Mouse (Mus musculus): Measurements from ENCODE around the gene Akr1c13. TPM values are rescaled to one million over a fixed set of nuclear protein-coding genes. Genes with fewer than 3 reads are reported as not detected.
"Not testable (repeated sequence)": the region's sequence is repeated elsewhere in the genome, so short reads cannot be mapped to it uniquely, and the experiment has no call there.

Gene Akr1c13
- polyA plus RNA-seq, 1 experiment from 2014 or later, result 1.0 TPM

DNA sequence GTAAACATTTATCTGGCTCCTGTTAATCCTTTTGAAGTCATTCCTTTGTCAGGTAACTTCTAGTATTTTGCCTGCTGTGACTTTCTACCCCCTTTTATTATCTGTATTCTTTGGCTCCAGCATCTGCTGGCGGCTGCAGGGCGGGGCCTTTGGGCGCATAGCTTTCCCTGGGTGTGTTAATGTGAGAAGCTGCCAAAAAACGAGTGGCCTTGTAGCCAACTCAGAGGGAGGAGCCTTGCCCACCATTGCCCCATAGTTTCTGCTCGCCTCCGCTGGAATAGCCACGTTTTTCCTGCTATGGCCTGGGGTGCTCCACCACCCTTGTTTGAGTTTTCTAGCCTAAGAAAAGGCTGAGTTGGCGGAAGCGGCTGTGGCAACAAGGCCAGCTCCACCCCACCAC, 7.8 kb upstream of the Akr1c13 start:
- Histone ChIP-seq H3K4me3 (ENCODE audit: low read depth, low read length) (no peak overlapping the region), H3K4me1 (replicated peaks; ENCODE audit: control insufficient read depth, insufficient read depth, low read length) (no peaks in the 10 kb centered on the region), H3K9me3 (ENCODE audit: control insufficient read depth, low read length) (no peaks in the 10 kb centered on the region), H3K4me2 (replicated peaks; ENCODE audit: low read depth, low read length) (no peak overlapping the region), H3K27ac (ENCODE audit: low read depth, low read length) (no peak overlapping the region), H3K9ac (ENCODE audit: low read depth, low read length) (no peak overlapping the region), H3K27me3 (ENCODE audit: control insufficient read depth, insufficient read depth, low read length) (no peaks in the 10 kb centered on the region), H3K36me3 (ENCODE audit: control insufficient read depth, insufficient read depth, low read length) (no peaks in the 10 kb centered on the region)
- 58% methylated on average over 9 of the region's 9 CpGs for WGBS
- DNase-seq (ENCODE audit: low spot score) (no peak), ATAC-seq (ENCODE audit: low FRiP score) (no peak)

DNA sequence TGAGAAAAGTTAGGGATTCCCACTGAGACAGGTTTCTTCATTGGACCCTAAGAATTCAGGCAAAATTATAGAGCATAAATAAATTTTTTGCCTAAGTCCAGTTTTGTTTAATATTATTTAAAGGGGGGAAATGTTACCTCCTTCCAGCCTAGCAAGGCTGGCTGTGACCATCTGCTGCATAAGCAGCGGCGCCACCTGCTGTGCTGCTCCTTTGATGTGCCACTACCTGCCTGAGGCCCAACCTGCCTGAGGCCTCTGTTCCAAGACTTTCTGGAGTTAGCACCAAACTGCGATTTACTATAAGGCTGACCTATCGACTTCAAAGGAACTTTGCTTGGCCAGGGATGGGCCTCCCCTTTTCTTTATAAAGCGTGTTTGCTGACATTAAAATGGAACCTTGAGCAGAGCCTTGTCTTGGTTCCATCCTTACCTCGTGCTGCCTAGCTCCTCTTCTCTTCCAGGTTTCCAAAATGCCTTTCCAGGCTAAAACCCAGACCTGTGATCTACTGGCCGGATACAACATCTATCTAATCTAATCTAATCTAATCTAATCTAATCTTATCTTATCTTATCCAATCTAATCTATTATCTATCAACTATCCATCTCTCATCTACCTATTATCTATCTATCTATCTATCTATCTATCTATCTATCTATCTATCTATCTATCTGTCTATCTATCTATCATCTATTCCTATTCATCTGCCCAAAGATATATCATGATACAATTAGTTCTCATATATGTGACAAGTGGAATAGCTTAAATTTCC, 4.1 kb upstream of the Akr1c13 start:
- DNase-seq (ENCODE audit: low spot score); H3K27me3 ChIP-seq (ENCODE audit: control insufficient read depth, insufficient read depth, low read length); H3K4me3 ChIP-seq (ENCODE audit: low read depth, low read length); H3K4me1 ChIP-seq (replicated peaks; ENCODE audit: control insufficient read depth, insufficient read depth, low read length); H3K4me2 ChIP-seq (replicated peaks; ENCODE audit: low read depth, low read length); H3K9me3 ChIP-seq (ENCODE audit: control insufficient read depth, low read length); H3K9ac ChIP-seq (ENCODE audit: low read depth, low read length); H3K36me3 ChIP-seq (ENCODE audit: control insufficient read depth, insufficient read depth, low read length); ATAC-seq (ENCODE audit: low FRiP score); H3K27ac ChIP-seq (ENCODE audit: low read depth, low read length): not testable (repeated sequence)
- 81% methylated on average over 7 of the region's 7 CpGs for WGBS

DNA sequence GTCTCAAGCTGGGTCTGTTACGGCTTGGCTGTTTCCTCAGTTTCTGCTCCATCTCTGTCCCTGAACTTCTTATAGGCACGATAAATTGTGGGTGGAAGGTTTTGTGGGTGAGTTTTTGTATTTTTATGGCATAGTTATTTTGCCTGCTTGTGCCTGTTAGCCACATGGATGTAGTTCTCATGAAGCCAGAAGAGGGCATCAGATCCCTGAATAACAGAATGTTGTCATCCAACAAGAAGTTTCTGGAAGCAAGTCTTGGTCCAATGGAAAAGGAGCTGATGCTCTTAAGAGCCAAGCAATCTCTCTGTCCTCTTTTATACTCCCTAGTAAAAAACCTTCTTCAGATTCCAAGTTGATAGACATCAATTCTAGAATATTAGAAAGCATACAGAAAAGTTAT, 2.8 kb upstream of the Akr1c13 start:
- H3K4me3 ChIP-seq (ENCODE audit: low read depth, low read length), result no peak overlapping the region

DNA sequence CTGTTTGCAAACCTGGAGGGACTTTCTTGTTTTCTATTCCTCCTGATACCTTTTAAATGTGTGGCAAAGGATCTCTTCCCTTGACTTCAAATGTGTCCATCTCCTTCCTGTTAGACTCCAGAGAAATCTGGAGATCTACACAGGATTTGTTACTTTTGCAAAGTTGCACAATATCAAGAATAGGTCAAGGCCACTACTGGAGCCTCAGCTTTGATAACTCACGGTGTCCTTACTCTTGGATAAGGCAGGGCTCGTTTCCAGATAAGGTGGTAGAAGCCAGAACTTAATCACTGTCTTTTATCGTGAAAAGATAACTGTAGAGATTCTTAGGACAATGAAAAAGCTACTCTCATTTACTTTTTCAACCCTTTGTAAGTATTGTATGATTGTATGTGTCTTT, 1.6 kb downstream of the Akr1c13 start:
- Histone ChIP-seq H3K4me3 (ENCODE audit: low read depth, low read length) (no peak overlapping the region), H3K4me1 (replicated peaks; ENCODE audit: control insufficient read depth, insufficient read depth, low read length) (no peaks in the 10 kb centered on the region)
- 88% methylated on average over 3 of the region's 3 CpGs for WGBS

More for the DNA sequence above, 2.8 kb upstream of the Akr1c13 start:
- Histone ChIP-seq H3K9me3 (ENCODE audit: control insufficient read depth, low read length) (no peaks in the 10 kb centered on the region), H3K27ac (ENCODE audit: low read depth, low read length) (no peak overlapping the region), H3K36me3 (ENCODE audit: control insufficient read depth, insufficient read depth, low read length) (no peaks in the 10 kb centered on the region), H3K4me1 (replicated peaks; ENCODE audit: control insufficient read depth, insufficient read depth, low read length) (no peaks in the 10 kb centered on the region), H3K9ac (ENCODE audit: low read depth, low read length) (no peak overlapping the region), H3K27me3 (ENCODE audit: control insufficient read depth, insufficient read depth, low read length) (no peaks in the 10 kb centered on the region), H3K4me2 (replicated peaks; ENCODE audit: low read depth, low read length) (no peak overlapping the region)
- WGBS, result 93% methylated on average over 2 of the region's 2 CpGs
- ATAC-seq (ENCODE audit: low FRiP score) (no peak), DNase-seq (ENCODE audit: low spot score) (no peak)

DNA sequence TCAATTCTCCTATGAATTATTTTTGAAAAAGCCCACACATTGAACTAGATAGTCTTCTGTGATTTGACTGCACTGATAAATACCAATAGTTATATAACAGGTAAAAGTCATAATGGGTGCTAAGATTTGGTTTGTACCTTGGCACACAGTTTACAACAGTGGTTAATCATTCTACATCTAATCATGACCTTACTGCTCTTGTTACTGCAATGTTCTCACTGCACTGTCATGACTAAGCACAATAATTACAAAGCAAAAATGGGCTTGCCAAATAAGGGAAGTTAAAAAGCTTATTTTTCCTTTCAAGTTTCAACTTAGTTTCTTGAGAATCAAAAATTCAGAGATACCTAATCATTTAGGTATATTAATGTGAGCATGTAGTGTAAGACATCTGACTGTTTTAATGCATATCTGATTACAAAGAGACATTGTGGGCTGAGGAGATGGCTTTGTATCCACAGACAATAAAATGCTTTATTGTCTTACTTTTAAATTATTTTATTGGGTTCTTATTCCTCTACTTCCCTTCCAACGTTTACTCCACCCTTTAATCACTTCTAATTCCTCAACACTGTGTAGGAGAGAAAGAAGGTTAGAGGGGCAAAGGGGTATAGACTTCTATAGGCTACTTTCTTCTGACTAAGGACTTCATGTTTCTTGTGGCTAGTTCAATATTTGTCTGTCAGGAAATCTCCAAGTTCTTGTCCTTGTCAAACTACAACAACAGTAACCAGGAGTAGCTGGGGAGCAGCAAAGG, 15.4 kb downstream of the Akr1c13 start:
- no peaks in the 10 kb centered on the region for H3K36me3 ChIP-seq (ENCODE audit: control insufficient read depth, insufficient read depth, low read length)
- no peak for DNase-seq (ENCODE audit: low spot score)
- 73% methylated on average over 1 of the region's 1 CpGs for WGBS
- H3K9ac ChIP-seq (ENCODE audit: low read depth, low read length), result no peak overlapping the region
- H3K4me3 ChIP-seq (ENCODE audit: low read depth, low read length), result no peak overlapping the region
- no peak for ATAC-seq (ENCODE audit: low FRiP score)
- H3K9me3 ChIP-seq (ENCODE audit: control insufficient read depth, low read length), result no peaks in the 10 kb centered on the region
- H3K4me1 ChIP-seq (replicated peaks; ENCODE audit: control insufficient read depth, insufficient read depth, low read length), result no peaks in the 10 kb centered on the region
- H3K27ac ChIP-seq (ENCODE audit: low read depth, low read length), result no peak overlapping the region
- no peaks in the 10 kb centered on the region for H3K27me3 ChIP-seq (ENCODE audit: control insufficient read depth, insufficient read depth, low read length)
- no peak overlapping the region for H3K4me2 ChIP-seq (replicated peaks; ENCODE audit: low read depth, low read length)

More for the DNA sequence above, 1.6 kb downstream of the Akr1c13 start:
- Histone ChIP-seq H3K36me3 (ENCODE audit: control insufficient read depth, insufficient read depth, low read length) (no peaks in the 10 kb centered on the region), H3K4me2 (replicated peaks; ENCODE audit: low read depth, low read length) (no peak overlapping the region), H3K27me3 (ENCODE audit: control insufficient read depth, insufficient read depth, low read length) (no peaks in the 10 kb centered on the region), H3K9me3 (ENCODE audit: control insufficient read depth, low read length) (no peaks in the 10 kb centered on the region), H3K27ac (ENCODE audit: low read depth, low read length) (no peak overlapping the region), H3K9ac (ENCODE audit: low read depth, low read length) (no peak overlapping the region)
- ATAC-seq (ENCODE audit: low FRiP score), result no peak
- no peak for DNase-seq (ENCODE audit: low spot score)

DNA sequence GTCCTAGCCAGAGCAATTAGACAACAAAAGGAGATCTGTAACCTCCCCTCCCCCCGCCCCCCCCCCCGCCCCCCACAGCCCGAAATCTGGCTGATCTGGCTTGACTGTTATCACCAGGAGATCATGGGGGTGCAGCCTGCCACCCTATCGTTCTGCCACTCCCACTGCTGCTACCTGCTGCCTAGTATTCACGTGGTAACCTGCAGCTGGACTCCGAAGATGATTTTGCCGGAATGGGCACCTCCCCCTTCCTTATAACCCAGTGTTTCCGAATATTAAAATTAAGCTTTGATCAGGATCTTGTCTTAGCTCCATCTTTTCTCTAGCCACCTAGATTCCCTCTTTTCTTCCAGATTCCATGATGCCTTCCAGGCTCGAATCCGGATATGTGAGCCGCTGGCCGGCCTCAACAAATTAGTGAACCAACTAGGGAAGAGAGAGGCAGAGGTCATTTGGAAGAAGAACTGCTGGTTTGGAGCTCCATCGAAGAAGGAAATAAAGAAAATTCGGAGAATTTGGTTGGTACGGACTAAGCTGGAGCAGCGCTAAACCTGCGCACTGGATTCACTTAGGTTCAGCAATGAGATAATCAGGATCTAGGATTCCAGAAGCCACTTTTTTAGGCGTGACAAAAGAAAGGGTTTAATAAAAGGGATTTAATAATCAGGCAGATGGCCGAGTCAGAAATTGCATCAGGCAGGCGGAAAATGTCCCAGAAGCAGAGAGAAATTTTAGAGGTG, 20.8 kb downstream of the Akr1c13 start:
- no peaks in the 10 kb centered on the region for H3K27me3 ChIP-seq (ENCODE audit: control insufficient read depth, insufficient read depth, low read length)
- H3K4me1 ChIP-seq (replicated peaks; ENCODE audit: control insufficient read depth, insufficient read depth, low read length), result no peaks in the 10 kb centered on the region
- no peak overlapping the region for H3K4me2 ChIP-seq (replicated peaks; ENCODE audit: low read depth, low read length)
- ATAC-seq (ENCODE audit: low FRiP score) (no peak), DNase-seq (ENCODE audit: low spot score) (no peak)
- H3K9ac ChIP-seq (ENCODE audit: low read depth, low read length), result no peak overlapping the region
- 78% methylated on average over 16 of the region's 20 CpGs for WGBS
- H3K9me3 ChIP-seq (ENCODE audit: control insufficient read depth, low read length), result no peaks in the 10 kb centered on the region
- no peaks in the 10 kb centered on the region for H3K36me3 ChIP-seq (ENCODE audit: control insufficient read depth, insufficient read depth, low read length)
- H3K27ac ChIP-seq (ENCODE audit: low read depth, low read length), result no peak overlapping the region
- no peak overlapping the region for H3K4me3 ChIP-seq (ENCODE audit: low read depth, low read length)

DNA sequence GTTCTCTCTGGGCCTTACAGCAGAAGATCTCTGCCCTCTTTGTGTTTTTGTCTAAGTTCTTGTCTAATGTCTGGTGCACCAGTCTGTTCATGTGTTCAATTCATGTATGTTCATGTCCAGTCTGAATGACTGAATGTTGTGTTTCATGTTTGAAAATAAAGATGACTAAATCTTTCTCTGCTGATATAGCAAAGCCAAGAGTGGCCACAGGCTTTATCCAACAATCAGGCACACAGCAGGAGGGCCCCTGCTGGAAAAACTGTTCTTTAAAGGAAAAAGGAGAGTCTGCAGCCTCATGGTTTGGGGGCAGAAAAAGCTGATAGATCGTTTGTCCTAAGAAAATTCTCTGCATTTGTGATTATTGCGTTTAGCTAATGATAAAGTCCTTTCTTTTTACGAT, 21.4 kb downstream of the Akr1c13 start:
- no peak overlapping the region for H3K4me2 ChIP-seq (replicated peaks; ENCODE audit: low read depth, low read length)
- H3K9ac ChIP-seq (ENCODE audit: low read depth, low read length), result no peak overlapping the region
- no peaks in the 10 kb centered on the region for H3K4me1 ChIP-seq (replicated peaks; ENCODE audit: control insufficient read depth, insufficient read depth, low read length)
- H3K27ac ChIP-seq (ENCODE audit: low read depth, low read length), result no peak overlapping the region
- DNase-seq (ENCODE audit: low spot score), result no peak
- H3K9me3 ChIP-seq (ENCODE audit: control insufficient read depth, low read length), result no peaks in the 10 kb centered on the region
- no peak overlapping the region for H3K4me3 ChIP-seq (ENCODE audit: low read depth, low read length)
- no peak for ATAC-seq (ENCODE audit: low FRiP score)
- H3K36me3 ChIP-seq (ENCODE audit: control insufficient read depth, insufficient read depth, low read length), result no peaks in the 10 kb centered on the region
- WGBS, result 62% methylated on average over 3 of the region's 3 CpGs
- no peaks in the 10 kb centered on the region for H3K27me3 ChIP-seq (ENCODE audit: control insufficient read depth, insufficient read depth, low read length)

DNA sequence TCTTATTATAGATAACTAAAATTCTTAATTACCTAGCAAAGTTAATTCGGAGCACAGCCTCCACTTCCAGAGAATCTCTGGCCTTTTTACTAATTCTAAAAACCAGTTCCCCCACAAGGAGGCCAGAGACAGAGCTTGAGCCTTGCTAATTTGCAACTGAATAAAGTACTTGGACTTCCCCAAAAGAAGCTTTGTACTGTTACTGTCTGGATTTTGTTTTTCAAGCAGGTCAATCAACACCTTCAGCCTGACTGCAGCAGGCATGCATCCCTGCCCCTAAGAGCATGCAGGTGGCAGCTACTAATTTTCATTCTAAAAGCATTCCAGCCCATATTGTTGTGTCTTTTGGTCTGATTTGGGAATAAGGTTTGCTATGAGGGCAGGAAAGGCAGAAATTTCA, 24.5 kb downstream of the Akr1c13 start:
- not testable (repeated sequence) for H3K9ac ChIP-seq (ENCODE audit: low read depth, low read length); DNase-seq (ENCODE audit: low spot score); H3K9me3 ChIP-seq (ENCODE audit: control insufficient read depth, low read length); H3K36me3 ChIP-seq (ENCODE audit: control insufficient read depth, insufficient read depth, low read length); H3K4me2 ChIP-seq (replicated peaks; ENCODE audit: low read depth, low read length); ATAC-seq (ENCODE audit: low FRiP score); H3K27me3 ChIP-seq (ENCODE audit: control insufficient read depth, insufficient read depth, low read length); H3K4me1 ChIP-seq (replicated peaks; ENCODE audit: control insufficient read depth, insufficient read depth, low read length); H3K4me3 ChIP-seq (ENCODE audit: low read depth, low read length); H3K27ac ChIP-seq (ENCODE audit: low read depth, low read length)
- WGBS, result 90% methylated on average over 1 of the region's 1 CpGs
